Mouse (Mus musculus) midbrain, embryonic 14.5 days (tissue): Measurements from ENCODE around the gene Mospd3. TPM values are rescaled to one million over a fixed set of nuclear protein-coding genes. Genes with fewer than 3 reads are reported as not detected.

ENCODE experiments used
- ATAC-seq: fragments of 200-750 bp; cut with Nextera tagmentation; 2 replicates; pipeline ENCODE4 v1.8.0; 2017; ENCODE audit warnings: moderate number of reproducible peaks, moderate library complexity; ENCODE audit not compliant: low FRiP score, low TSS enrichment
- DNase-seq: peaks from one replicate; pipeline ENCODE4 v3.0.0-alpha.2; 2015
- H3K27ac ChIP-seq: fragments of 300-500 bp; sonication (generic); replicated peaks from 2 replicates; pipeline ENCODE4 v1.5.1; 2014; ENCODE audit warnings: mild to moderate bottlenecking, low read depth, low read length, moderate library complexity
- H3K27me3 ChIP-seq: fragments of 300-500 bp; sonication (generic); 2 replicates; pipeline ENCODE4 v1.6.1; 2014; ENCODE audit warnings: low read length, control low read depth, mixed read lengths; ENCODE audit not compliant: control insufficient read depth, insufficient read depth
- H3K36me3 ChIP-seq: fragments of 300-500 bp; sonication (generic); 2 replicates; pipeline ENCODE4 v1.6.1; 2014; ENCODE audit warnings: low read length, control low read depth; ENCODE audit not compliant: control insufficient read depth, insufficient read depth
- H3K4me1 ChIP-seq: fragments of 300-500 bp; sonication (generic); 2 replicates; pipeline ENCODE4 v1.6.1; 2014; ENCODE audit warnings: mild to moderate bottlenecking, antibody characterized with exemption, low read length, control low read depth; ENCODE audit not compliant: control insufficient read depth, insufficient read depth
- H3K4me2 ChIP-seq: fragments of 300-500 bp; sonication (generic); 2 replicates; pipeline ENCODE4 v1.6.1; 2014; ENCODE audit warnings: mild to moderate bottlenecking, low read length, moderate library complexity
- H3K4me3 ChIP-seq: fragments of 300-500 bp; sonication (generic); replicated peaks from 2 replicates; pipeline ENCODE4 v1.5.1; 2014; ENCODE audit warnings: low read depth, low read length
- H3K9ac ChIP-seq: fragments of 300-500 bp; sonication (generic); replicated peaks from 2 replicates; pipeline ENCODE4 v1.6.1; 2014; ENCODE audit warnings: mild to moderate bottlenecking, low read length, moderate library complexity
- H3K9me3 ChIP-seq: fragments of 300-500 bp; sonication (generic); 2 replicates; pipeline ENCODE4 v1.6.1; 2016; ENCODE audit warnings: low read length, control low read depth, mixed read lengths; ENCODE audit not compliant: control insufficient read depth
- WGBS: fragments of 180-500 bp; shearing (Covaris S2); extraction: QIAGEN DNeasy Blood & Tissue Kit; methylation state at CpG from one replicate; pipeline ENCODE4 v1.1.7; 2014; 5-methylcytosine and 5-hydroxymethylcytosine counted together
- polyA plus RNA-seq: library from polyadenylated mRNA; unstranded; fragments of >200 nt; fragmentation: Nextera tagmentation; extraction: Ambion mirVana; gene quantifications from 2 replicates; pipeline ENCODE4 v1.2.1, GENCODE M21; 2014

The Mospd3 gene
- 67.2 and 83.9 TPM in 2 replicates for polyA plus RNA-seq

DNA sequence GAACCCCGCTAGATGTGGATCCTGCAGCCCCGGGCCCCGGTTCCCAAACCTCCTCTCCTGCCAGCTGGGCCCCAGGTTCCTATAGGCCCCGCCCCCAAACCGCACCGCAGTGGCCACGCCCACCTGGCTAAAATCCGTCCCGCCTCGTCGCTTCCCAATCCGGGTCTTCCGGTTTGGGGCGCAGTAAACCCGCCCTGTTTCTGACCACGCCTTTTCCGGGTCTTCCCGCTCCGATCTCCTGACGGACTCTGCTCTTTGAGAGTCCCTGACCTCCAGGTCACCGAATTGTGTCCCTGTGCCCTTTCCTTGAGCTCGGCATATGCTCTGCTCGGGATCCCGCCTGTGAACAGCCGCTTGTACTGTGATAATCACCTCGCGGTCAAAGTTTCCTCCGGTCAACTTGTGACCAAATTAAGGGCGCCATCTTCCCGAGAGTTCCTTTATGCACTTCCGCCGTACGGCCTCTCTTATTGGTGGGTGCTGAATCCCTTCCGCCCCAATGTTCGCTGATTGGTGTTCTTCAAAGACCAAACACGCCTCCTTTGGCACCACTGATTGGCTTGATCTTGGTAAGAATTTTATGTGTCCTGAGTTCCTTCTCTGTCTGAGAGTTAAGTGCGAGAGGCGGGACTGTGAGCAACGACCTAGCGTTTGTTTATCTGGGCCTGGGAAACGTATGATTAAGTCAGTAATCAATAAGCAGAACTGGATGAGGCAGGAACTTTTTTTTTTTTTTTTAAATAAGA is at the start of gene Mospd3:
TSS of gene Mospd3 (minus strand) at position 440 of the 746 bp plus-strand sequence.
- ATAC-seq (peak; percentile 93), DNase-seq (peak; percentile 97)
- under 1% methylated on average over 41 of the region's 41 CpGs for WGBS
- Histone ChIP-seq H3K27me3 (no peaks in the 10 kb centered on the region), H3K4me1 (peaks cover 11% of the 10 kb centered on the region), H3K36me3 (peaks cover 10% of the 10 kb centered on the region), H3K27ac (peak within 1 kb of the TSS; percentile 63), H3K4me2 (peak within 1 kb of the TSS; percentile 68), H3K4me3 (peak within 1 kb of the TSS; percentile 72), H3K9ac (peak within 1 kb of the TSS; percentile 67), H3K9me3 (no peaks in the 10 kb centered on the region)

DNA sequence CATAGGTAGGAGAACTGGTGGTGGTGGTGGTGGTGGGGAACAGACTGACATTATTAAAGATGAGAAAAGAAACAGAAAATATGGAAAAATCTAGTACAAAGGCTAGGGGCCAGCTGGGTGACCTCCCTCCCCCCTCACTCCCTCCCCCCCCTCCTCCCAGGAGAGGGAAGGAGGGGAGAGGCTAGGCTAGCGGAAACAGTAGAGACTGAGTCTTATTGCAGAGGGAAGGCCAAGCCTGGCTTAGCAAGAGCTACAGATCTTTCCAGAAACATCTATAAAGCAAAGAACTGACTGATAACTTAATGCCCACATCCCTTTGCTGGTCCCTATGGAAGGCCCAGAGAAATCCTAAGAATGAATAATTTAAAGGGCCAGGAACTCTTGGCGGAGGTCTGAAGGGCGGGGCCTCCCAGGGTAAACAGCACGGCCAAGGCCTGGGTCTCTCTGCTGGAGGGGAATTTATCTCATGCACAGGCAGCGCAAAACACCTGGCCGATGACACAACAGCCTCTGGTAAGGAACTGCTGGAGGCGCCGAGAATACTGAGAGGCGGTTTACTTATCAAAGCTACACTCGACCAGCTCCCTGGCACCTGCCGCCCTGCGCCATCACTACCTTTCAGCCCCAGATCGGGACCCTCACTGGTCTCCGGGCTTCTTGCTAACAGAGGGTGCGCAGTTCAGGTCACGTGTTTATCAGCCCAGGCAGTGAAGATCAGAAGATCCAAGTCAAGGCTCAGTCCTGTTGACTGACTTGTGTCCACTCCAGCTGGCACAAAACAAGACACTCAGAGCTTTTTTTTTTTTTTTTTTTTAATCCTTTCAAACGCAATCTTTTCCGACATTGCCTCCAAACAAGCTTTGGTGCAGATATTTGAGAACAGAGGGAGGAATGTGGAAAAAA is 49.1 kb upstream of the Mospd3 start:
- Histone ChIP-seq H3K4me2 (peak overlapping the region; percentile 38), H3K27me3 (peaks cover 16% of the 10 kb centered on the region), H3K4me1 (peaks cover 14% of the 10 kb centered on the region), H3K4me3 (no peak overlapping the region), H3K9me3 (no peaks in the 10 kb centered on the region), H3K27ac (0 out of 2 replicates have a peak overlapping the region, but pooled peaks have one; percentile 32), H3K9ac (no peak overlapping the region), H3K36me3 (peaks cover 26% of the 10 kb centered on the region)
- 14% methylated on average over 18 of the region's 18 CpGs for WGBS
- ATAC-seq (no peak), DNase-seq (peak; percentile 39)

DNA sequence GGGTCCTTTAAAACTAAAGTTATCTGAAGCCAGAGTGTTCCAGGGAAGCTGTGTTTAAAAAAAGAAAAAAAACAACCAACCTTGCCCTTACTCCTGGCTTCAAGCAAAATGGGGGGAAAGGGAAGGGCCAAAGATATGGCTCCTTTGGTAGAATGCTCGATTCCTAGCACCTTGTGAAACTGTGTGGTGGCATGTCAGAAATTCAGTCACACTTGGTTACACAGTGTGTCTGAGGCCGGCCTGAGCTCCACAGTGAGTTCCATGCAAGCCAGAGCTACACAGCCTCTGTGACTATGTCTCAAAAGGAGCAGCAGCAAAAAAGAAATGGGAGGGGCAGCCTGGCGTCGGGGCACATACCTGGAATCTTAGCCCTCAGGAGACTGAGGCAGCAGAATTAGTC is 48.4 kb upstream of the Mospd3 start:
- H3K9ac ChIP-seq = no peak overlapping the region
- ATAC-seq = no peak
- 0 out of 2 replicates have a peak overlapping the region, but pooled peaks have one; percentile 32 for H3K27ac ChIP-seq
- no peak for DNase-seq
- no peak overlapping the region for H3K4me3 ChIP-seq
- H3K4me1 ChIP-seq = peaks cover 14% of the 10 kb centered on the region
- peaks cover 24% of the 10 kb centered on the region for H3K36me3 ChIP-seq
- no peak overlapping the region for H3K4me2 ChIP-seq
- H3K9me3 ChIP-seq = no peaks in the 10 kb centered on the region
- WGBS = 14% methylated on average over 4 of the region's 4 CpGs
- H3K27me3 ChIP-seq = peaks cover 21% of the 10 kb centered on the region

DNA sequence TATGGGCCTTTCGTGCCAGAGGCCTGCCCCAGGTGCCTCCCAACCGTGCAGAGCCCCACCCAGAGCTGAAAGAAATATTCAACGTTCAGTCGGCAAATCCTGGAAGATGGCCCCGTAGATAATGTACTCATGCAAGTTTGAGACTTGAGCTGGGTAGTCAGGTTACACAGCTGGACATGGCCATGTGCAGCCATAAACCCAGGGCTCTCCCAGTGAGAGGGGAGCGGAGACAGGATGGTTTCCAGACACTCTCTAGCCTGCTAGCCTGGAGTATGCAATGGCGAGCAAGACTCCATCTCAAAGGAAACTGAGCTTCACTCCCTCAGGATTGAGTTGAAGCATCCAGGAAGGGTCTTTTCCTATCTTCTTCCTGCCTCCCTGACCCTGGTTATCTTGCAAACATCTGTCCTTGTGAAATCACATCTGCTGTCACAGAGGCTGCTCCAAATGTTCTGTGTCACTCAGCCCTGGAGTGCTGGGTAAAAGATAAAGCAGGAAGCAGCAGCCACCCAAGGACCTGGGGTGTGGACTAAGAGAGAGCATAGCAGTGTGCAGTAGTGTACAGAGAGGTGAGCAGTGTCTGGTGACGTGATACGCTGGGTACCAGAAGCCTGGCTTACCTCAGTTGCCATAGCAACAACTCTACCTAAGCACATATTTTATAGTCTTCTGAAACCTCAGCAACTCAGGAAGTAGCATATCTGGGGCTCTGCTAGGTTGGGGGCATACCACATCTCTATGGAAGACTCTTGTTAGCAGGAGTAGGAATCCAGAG is 47.2 kb upstream of the Mospd3 start:
- Histone ChIP-seq H3K27ac (no peak overlapping the region), H3K4me1 (peaks cover 14% of the 10 kb centered on the region), H3K36me3 (peaks cover 12% of the 10 kb centered on the region), H3K27me3 (peaks cover 29% of the 10 kb centered on the region), H3K9me3 (no peaks in the 10 kb centered on the region), H3K4me3 (no peak overlapping the region), H3K4me2 (no peak overlapping the region), H3K9ac (no peak overlapping the region)
- ATAC-seq = no peak
- 79% methylated on average over 9 of the region's 9 CpGs for WGBS
- DNase-seq = peak; percentile 68

DNA sequence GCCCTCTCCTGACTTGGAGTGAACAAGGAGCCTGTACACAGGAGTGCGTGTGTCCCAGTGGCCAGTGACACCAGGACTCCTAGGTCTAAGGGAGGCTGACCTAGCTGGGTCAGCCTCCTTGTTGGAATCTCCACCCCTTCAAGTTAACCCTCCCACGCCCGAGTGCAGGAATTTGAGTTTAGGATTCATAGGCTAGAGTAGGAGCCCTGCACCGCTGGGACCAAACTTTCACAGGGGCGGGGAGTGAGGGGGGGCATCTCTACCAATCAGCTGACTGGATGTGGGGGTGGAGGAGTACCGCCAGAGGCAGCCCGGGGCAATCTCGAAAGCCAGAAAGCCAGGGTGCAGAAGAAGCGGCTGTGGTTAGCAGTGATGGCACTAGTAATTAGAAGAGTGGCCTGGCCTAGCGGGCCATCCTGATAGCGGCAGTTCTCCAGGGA is 44.8 kb upstream of the Mospd3 start, which contains the start of gene Irs3:
TSS of gene Irs3 (minus strand) at position 63 of the 440 bp plus-strand sequence.
- WGBS = 18% methylated on average over 11 of the region's 11 CpGs
- DNase-seq (no peak), ATAC-seq (no peak)
- H3K27ac ChIP-seq = no peak within 1 kb of the TSS
- peaks cover 29% of the 10 kb centered on the region for H3K27me3 ChIP-seq
- H3K4me1 ChIP-seq = peaks cover 14% of the 10 kb centered on the region
- H3K9me3 ChIP-seq = no peaks in the 10 kb centered on the region
- no peak within 1 kb of the TSS for H3K9ac ChIP-seq
- peak within 1 kb of the TSS; percentile 19 for H3K4me3 ChIP-seq
- peak within 1 kb of the TSS; percentile 38 for H3K4me2 ChIP-seq
- peaks cover 21% of the 10 kb centered on the region for H3K36me3 ChIP-seq

DNA sequence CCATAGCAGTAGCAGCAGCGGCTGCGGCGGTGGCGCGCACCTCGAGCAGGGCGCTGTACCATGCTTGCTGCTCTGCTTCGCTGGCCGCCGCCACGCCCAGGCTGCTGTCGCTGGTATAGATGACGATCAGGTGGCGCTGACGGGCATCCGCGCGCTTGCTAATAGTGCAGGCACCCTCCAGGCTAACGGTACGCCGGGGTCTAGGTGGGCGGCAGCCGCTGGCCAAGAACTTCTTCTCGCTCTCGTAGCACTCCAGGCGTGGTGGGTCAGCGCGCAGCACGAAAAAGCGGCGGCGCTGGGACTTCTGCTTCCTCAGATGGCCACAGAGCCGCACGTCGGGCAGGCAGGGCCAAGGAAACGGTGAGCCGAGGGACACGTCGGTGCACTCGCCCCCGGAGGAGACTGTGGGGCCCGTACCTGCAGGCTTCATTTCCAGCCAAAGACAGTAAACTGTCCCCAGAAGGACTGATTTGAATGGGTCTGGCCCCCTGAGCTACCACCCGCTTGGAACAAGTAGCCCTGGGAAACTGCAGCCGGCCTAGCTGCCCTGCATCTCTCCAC is 44.3 kb upstream of the Mospd3 start:
- H3K27ac ChIP-seq = no peak overlapping the region
- H3K4me2 ChIP-seq = peak overlapping the region; percentile 38
- peaks cover 26% of the 10 kb centered on the region for H3K36me3 ChIP-seq
- no peak overlapping the region for H3K9ac ChIP-seq
- peak overlapping the region; percentile 19 for H3K4me3 ChIP-seq
- no peaks in the 10 kb centered on the region for H3K9me3 ChIP-seq
- WGBS = 2% methylated on average over 44 of the region's 44 CpGs
- ATAC-seq (no peak), DNase-seq (peak; percentile 56)
- peaks cover 29% of the 10 kb centered on the region for H3K27me3 ChIP-seq
- H3K4me1 ChIP-seq = peaks cover 10% of the 10 kb centered on the region

DNA sequence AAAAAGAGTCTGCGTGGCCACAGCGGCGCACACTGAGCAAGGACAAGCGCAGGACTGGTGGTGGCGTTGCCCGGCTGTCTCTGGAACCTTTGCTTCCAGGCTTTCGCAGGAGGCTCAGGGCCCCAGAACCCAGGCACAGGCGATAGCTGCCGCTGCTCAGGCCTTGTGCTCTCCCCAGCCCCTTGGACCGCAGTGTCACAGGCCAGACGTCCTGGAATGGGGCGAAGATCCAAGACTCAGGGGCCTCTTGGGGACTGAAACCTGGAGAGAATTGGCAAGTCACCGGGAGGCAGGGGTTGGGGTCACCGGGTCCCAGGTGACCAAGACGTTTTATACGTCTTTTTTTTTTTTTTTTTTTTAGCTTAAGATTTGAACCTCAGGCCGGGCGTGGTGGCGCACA is 43.6 kb upstream of the Mospd3 start:
- Histone ChIP-seq H3K9ac (no peak overlapping the region; the same call in 1 of the 2 replicates), H3K9me3 (no peaks in the 10 kb centered on the region), H3K27ac (no peak overlapping the region), H3K36me3 (peaks cover 33% of the 10 kb centered on the region), H3K27me3 (peaks cover 29% of the 10 kb centered on the region), H3K4me3 (no peak overlapping the region), H3K4me1 (peaks cover 3% of the 10 kb centered on the region), H3K4me2 (no peak overlapping the region)
- 32% methylated on average over 19 of the region's 19 CpGs for WGBS
- no peak for DNase-seq
- ATAC-seq = no peak

DNA sequence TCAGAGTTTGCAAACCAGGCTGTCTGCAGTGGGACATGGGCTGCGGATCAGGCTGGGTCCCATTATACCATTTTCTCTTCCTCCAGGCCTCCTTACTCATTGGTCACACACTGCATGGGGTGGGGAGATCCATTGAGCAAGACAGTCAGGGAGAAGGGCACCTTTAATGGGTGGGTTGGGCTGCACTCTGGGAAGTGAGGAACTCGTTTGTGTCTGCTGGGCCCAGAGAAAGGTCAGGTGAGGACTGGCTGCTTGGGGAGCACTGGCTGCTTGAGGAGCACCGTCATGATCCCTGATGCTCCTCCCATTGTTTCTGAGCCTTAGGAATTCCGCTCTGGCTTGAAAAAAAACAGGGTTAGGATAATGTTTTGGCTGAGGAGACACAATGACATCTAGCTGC is 42.0 kb upstream of the Mospd3 start:
- no peak overlapping the region for H3K4me3 ChIP-seq
- H3K36me3 ChIP-seq = peaks cover 47% of the 10 kb centered on the region
- H3K27me3 ChIP-seq = peaks cover 29% of the 10 kb centered on the region
- DNase-seq (no peak), ATAC-seq (no peak)
- H3K9ac ChIP-seq = no peak overlapping the region
- H3K9me3 ChIP-seq = no peaks in the 10 kb centered on the region
- no peak overlapping the region for H3K27ac ChIP-seq
- WGBS = 51% methylated on average over 4 of the region's 4 CpGs
- no peak overlapping the region for H3K4me2 ChIP-seq
- H3K4me1 ChIP-seq = no peaks in the 10 kb centered on the region; the same call in 1 of the 2 replicates
